Mouse (Mus musculus) midbrain, postnatal 0 days (tissue): ENCODE results near the gene Nhsl2. TPM values are rescaled to one million over a fixed set of nuclear protein-coding genes. Genes with fewer than 3 reads are reported as not detected.
A peak's percentile ranks its signal among the peaks of the same experiment; 100 is the strongest.

Source experiments
- ATAC-seq: fragments of 200-750 bp; cut with Nextera tagmentation; 2 replicates; pipeline ENCODE4 v1.8.0; 2017; ENCODE audit warnings: moderate number of reproducible peaks, mild to moderate bottlenecking, moderate TSS enrichment, moderate library complexity; ENCODE audit not compliant: low FRiP score
- DNase-seq: peaks from one replicate; pipeline ENCODE4 v3.0.0-alpha.2; 2015; ENCODE audit warnings: low spot score
- H3K27ac ChIP-seq: fragments of 300-500 bp; sonication (generic); 2 replicates; pipeline ENCODE4 v1.5.1; 2014; ENCODE audit warnings: low read depth, mild to moderate bottlenecking, low read length, mixed read lengths
- H3K27me3 ChIP-seq: fragments of 300-500 bp; sonication (generic); 2 replicates; pipeline ENCODE4 v1.6.1; 2014; ENCODE audit warnings: low read length, control low read depth, mixed read lengths; ENCODE audit not compliant: insufficient read depth
- H3K36me3 ChIP-seq: fragments of 300-500 bp; sonication (generic); 2 replicates; pipeline ENCODE4 v1.6.1; 2014; ENCODE audit warnings: low read length, control low read depth, mixed read lengths; ENCODE audit not compliant: insufficient read depth
- H3K4me1 ChIP-seq: fragments of 300-500 bp; sonication (generic); 2 replicates; pipeline ENCODE4 v1.6.1; 2014; ENCODE audit warnings: mild to moderate bottlenecking, control low read depth, antibody characterized with exemption, low read length, mixed read lengths; ENCODE audit not compliant: insufficient read depth
- H3K4me2 ChIP-seq: fragments of 300-500 bp; sonication (generic); 2 replicates; pipeline ENCODE4 v1.6.1; 2014; ENCODE audit warnings: low read depth, mild to moderate bottlenecking, low read length, mixed read lengths; ENCODE audit not compliant: poor library complexity, severe bottlenecking
- H3K4me3 ChIP-seq: fragments of 300-500 bp; sonication (generic); 2 replicates; pipeline ENCODE4 v1.5.1; 2014; ENCODE audit warnings: low read depth, mild to moderate bottlenecking, low read length, moderate library complexity
- H3K9ac ChIP-seq: fragments of 300-500 bp; sonication (generic); replicated peaks from 2 replicates; pipeline ENCODE4 v1.6.1; 2014; ENCODE audit warnings: mild to moderate bottlenecking, low read length, moderate library complexity, mixed read lengths; ENCODE audit not compliant: poor library complexity, severe bottlenecking
- H3K9me3 ChIP-seq: fragments of 300-500 bp; sonication (generic); 2 replicates; pipeline ENCODE4 v1.6.1; 2016; ENCODE audit warnings: low read length, control low read depth
- CTCF ChIP-seq: IDR thresholded peaks from 2 replicates; pipeline ENCODE4 v1.5.1; 2016; ENCODE audit warnings: antibody characterized with exemption, mild to moderate bottlenecking
- WGBS: fragments of 180-500 bp; shearing (Covaris S2); extraction: QIAGEN DNeasy Blood & Tissue Kit; methylation state at CpG from one replicate; pipeline ENCODE4 v1.1.7; 2014; 5-methylcytosine and 5-hydroxymethylcytosine counted together
- polyA plus RNA-seq: library from polyadenylated mRNA; unstranded; fragments of >200 nt; fragmentation: Nextera tagmentation; extraction: Ambion mirVana; gene quantifications from 2 replicates; pipeline ENCODE4 v1.2.1, GENCODE M21; 2015
- total RNA-seq: library from RNA; depleted of rRNA; stranded (reverse); fragments of >200 nt; gene quantifications from 2 replicates; pipeline ENCODE4 v1.2.3, GENCODE M21; 2014

Gene Nhsl2
- total and polyA plus RNA-seq, 2 experiments from 2014 or later, result 6.7 to 13.0 TPM

DNA sequence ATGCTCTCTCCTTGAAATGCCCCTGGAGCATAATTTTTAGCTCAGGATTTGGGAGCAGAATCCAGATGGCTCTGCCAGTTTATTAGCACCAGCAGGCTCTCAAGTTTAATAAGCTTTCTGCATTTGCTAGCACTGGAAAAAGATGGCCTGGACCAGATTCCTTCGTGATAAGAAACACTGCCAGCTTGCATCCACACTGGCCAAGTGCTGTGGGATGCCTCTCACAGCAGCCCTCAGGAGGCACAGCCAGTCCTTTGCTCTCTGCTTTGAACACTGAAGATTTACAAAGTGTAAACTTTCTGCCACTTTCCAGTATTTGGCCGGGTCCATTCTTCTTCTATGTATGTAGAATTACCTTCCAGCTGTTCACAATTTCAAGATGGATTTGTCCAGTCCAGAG is 129.7 kb downstream of the Nhsl2 start:
- H3K4me1 ChIP-seq, result no peaks in the 10 kb centered on the region
- no peak overlapping the region for H3K4me2 ChIP-seq
- peaks cover 3% of the 10 kb centered on the region; the same call in 1 of the 2 replicates for H3K27me3 ChIP-seq
- ATAC-seq, result no peak; the same call in 1 of the 2 replicates
- TF ChIP-seq CTCF, result no peak
- H3K27ac ChIP-seq, result peak overlapping the region; percentile 43; the same call in 1 of the 2 replicates
- no peak overlapping the region for H3K9ac ChIP-seq
- no peaks in the 10 kb centered on the region for H3K9me3 ChIP-seq
- H3K4me3 ChIP-seq, result no peak overlapping the region
- 37% methylated on average over 2 of the region's 2 CpGs for WGBS
- no peak for DNase-seq
- no peaks in the 10 kb centered on the region for H3K36me3 ChIP-seq

DNA sequence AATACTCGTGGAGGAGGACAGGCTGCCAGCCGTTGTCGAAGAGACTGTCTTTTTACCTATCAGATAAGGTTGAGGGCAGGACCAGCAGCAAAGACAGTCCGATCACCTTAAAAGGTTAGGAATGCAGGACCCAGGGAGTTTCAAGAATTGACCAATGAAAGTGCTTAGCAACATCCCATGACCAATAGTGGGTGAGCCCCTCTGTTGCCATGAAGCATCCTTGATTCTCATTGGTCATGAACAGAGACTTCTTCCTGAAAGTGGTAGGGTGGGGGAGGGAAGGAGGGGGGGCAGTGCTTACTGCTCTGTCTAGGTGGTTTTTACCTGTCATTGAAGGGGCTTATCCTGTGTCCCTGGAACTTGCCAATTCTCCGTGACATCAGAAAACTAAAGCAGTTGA is 130.1 kb downstream of the Nhsl2 start:
- no peak for TF ChIP-seq CTCF
- no peaks in the 10 kb centered on the region for H3K36me3 ChIP-seq
- peak; percentile 63 for DNase-seq

DNA sequence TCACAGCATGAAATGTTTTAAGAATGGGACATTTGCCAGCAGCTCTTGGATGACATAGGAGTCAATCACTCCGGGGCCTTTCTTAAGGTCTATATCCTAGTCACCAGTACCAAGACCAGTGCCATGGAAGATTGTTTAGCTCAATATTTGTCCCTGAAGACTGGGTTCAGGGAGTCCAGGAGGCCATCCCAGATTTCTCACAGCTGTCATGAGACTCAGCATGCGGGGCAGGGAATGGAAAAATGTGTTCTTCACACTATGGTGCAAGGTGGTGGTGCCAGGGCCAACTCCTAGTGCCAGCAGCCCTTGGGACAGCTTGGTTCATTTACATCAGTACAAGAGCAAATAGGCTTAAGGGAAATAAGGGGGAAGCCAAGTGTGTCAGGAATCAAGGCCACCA is 131.4 kb downstream of the Nhsl2 start:
- no peak overlapping the region for H3K9ac ChIP-seq
- TF ChIP-seq CTCF, result no peak
- ATAC-seq, result no peak
- no peaks in the 10 kb centered on the region for H3K9me3 ChIP-seq
- H3K4me3 ChIP-seq, result no peak overlapping the region
- no peak for DNase-seq
- H3K4me2 ChIP-seq, result no peak overlapping the region
- WGBS, result 77% methylated on average over 2 of the region's 2 CpGs
- H3K27ac ChIP-seq, result no peak overlapping the region
- no peaks in the 10 kb centered on the region for H3K4me1 ChIP-seq
- no peaks in the 10 kb centered on the region for H3K36me3 ChIP-seq
- peaks cover 3% of the 10 kb centered on the region; the same call in 1 of the 2 replicates for H3K27me3 ChIP-seq

More for the DNA sequence above, 130.1 kb downstream of the Nhsl2 start:
- Histone ChIP-seq H3K27ac (peak overlapping the region; percentile 6; the same call in 1 of the 2 replicates), H3K4me1 (no peaks in the 10 kb centered on the region), H3K9me3 (no peaks in the 10 kb centered on the region), H3K4me2 (no peak overlapping the region), H3K9ac (no peak overlapping the region), H3K27me3 (peaks cover 3% of the 10 kb centered on the region; the same call in 1 of the 2 replicates), H3K4me3 (no peak overlapping the region)
- WGBS, result 44% methylated on average over 5 of the region's 5 CpGs
- peak; percentile 71 for ATAC-seq

DNA sequence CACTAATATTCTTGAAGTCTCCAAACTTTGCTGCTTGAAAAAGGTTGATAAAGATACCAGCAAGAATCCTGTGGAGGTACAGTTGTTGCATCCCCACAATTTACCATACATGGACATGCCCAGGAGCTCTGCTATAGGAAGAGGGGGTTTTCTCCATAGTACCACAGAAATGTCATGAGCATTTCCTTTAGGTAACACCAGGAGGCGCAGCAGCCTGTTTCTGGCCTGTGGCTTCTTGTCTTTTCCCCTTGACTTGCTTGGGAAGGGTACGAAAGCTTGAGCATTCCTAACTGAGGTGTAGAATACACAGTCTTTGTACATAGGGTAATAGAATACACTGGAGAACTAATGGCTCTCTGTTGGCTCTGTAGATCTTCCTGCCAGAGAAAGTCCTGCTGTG is 132.3 kb downstream of the Nhsl2 start:
- no peaks in the 10 kb centered on the region for H3K9me3 ChIP-seq
- no peak overlapping the region for H3K4me3 ChIP-seq
- 38% methylated on average over 2 of the region's 2 CpGs for WGBS
- H3K27me3 ChIP-seq, result peaks cover 3% of the 10 kb centered on the region; the same call in 1 of the 2 replicates
- no peak overlapping the region for H3K27ac ChIP-seq
- H3K4me1 ChIP-seq, result no peaks in the 10 kb centered on the region
- H3K9ac ChIP-seq, result no peak overlapping the region
- DNase-seq (peak; percentile 14), ATAC-seq (no peak)
- TF ChIP-seq CTCF, result peak; percentile 61
- no peak overlapping the region for H3K4me2 ChIP-seq
- H3K36me3 ChIP-seq, result no peaks in the 10 kb centered on the region

DNA sequence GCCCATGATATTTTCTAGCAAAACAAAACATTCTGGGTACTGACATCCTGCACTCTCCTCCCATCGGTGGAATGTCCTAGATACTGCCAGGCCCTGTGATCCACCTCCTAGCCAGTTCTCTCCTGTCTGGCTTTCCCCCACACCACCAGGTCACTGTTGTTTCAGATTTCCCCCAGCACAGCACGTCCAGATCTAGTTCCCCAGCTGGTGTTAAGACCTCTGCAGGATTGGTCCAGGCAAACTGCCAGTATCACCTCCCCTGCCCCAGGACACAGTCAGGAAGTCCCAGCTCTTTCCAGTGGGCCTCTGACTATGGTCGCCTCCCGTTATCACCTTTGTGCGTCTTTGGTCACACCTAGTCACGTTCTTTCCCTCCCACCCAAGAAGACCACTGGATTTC is 134.5 kb downstream of the Nhsl2 start:
- WGBS, result 59% methylated on average over 6 of the region's 6 CpGs

DNA sequence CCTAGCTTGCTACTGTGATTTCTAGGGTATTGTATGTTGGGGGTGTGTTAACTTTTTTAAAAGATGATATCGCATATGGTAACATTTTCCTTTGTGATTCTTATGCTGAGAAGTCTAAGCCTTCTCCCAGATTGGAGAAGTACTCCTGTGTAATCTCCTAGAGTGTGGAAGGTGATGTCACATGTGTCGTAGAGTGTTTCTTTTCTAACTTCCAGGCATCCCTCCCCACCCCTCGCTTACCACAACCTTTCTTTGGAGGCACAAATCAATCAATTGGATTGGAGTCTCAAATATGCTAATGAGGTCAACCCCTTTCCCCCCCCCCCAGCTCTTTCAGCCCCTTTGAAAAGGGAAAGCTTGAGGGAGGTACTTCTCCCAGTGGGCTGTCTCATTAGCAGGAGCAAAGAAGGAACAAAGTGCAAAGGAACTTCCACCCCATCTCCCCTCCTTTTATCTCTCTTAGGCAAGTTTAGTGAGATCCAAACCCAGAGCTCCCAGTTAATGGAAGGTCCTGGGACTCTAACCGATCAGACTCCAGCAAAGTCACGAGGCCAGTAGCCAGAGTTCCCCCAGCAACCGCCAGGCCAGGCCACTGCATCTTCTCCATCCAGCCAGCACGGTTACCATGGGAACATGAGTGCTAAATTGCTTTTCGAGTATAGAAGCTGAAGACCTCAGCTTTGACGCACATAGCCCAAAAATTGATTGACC is 137.6 kb downstream of the Nhsl2 start:
- no peak for TF ChIP-seq CTCF
- no peak overlapping the region for H3K4me3 ChIP-seq
- 32% methylated on average over 9 of the region's 9 CpGs for WGBS
- H3K4me2 ChIP-seq, result no peak overlapping the region
- H3K9ac ChIP-seq, result no peak overlapping the region
- H3K4me1 ChIP-seq, result no peaks in the 10 kb centered on the region
- H3K9me3 ChIP-seq, result no peaks in the 10 kb centered on the region
- no peaks in the 10 kb centered on the region; the same call in 1 of the 2 replicates for H3K36me3 ChIP-seq
- ATAC-seq (no peak), DNase-seq (peak; percentile 56)
- H3K27me3 ChIP-seq, result 0 out of 2 replicates have a peak, but pooled peaks cover 3% of the 10 kb centered on the region
- H3K27ac ChIP-seq, result no peak overlapping the region

More for the DNA sequence above, 134.5 kb downstream of the Nhsl2 start:
- TF ChIP-seq CTCF, result no peak
- Histone ChIP-seq H3K4me2 (no peak overlapping the region), H3K9me3 (no peaks in the 10 kb centered on the region), H3K27me3 (0 out of 2 replicates have a peak, but pooled peaks cover 6% of the 10 kb centered on the region), H3K27ac (no peak overlapping the region), H3K9ac (no peak overlapping the region), H3K36me3 (no peaks in the 10 kb centered on the region; the same call in 1 of the 2 replicates), H3K4me1 (no peaks in the 10 kb centered on the region), H3K4me3 (no peak overlapping the region)
- ATAC-seq, result no peak
- no peak for DNase-seq
